Mouse (Mus musculus): ENCODE results near the gene AY074887. TPM values are rescaled to one million over a fixed set of nuclear protein-coding genes. Genes with fewer than 3 reads are reported as not detected.

Gene AY074887
- polyA plus RNA-seq, 1 experiment: not detected

- no peak for TF ChIP-seq CTCF (IDR thresholded peaks at IDR 0.05; ENCODE audit: extremely low read depth, insufficient read depth, low read length)
- no peak for TF ChIP-seq POLR2A (IDR thresholded peaks at IDR 0.05; ENCODE audit: extremely low read depth, insufficient read depth, low read length)
- H3K4me3 ChIP-seq (ENCODE audit: insufficient read depth, low read length): no peak overlapping the region
- no peaks in the 10 kb centered on the region for H3K4me1 ChIP-seq (ENCODE audit: control insufficient read depth, insufficient read depth, low read length)
- no peak overlapping the region for H3K27ac ChIP-seq (ENCODE audit: insufficient read depth, low read length)
Measured at GRCm38 (mm10) chr9:54918191-54918590, 32.6 kb downstream of the AY074887 start.

- TF ChIP-seq POLR2A (IDR thresholded peaks at IDR 0.05; ENCODE audit: extremely low read depth, insufficient read depth, low read length) (peak; percentile 62; the same call in 1 of the 2 replicates), CTCF (IDR thresholded peaks at IDR 0.05; ENCODE audit: extremely low read depth, insufficient read depth, low read length) (no peak)
- Histone ChIP-seq H3K27ac (ENCODE audit: insufficient read depth, low read length) (no peak within 1 kb of the TSS), H3K4me3 (ENCODE audit: insufficient read depth, low read length) (peak within 1 kb of the TSS; percentile 54), H3K4me1 (ENCODE audit: control insufficient read depth, insufficient read depth, low read length) (no peaks in the 10 kb centered on the region)
Measured at GRCm38 (mm10) chr9:54917010-54917677, 33.7 kb downstream of the AY074887 start, which contains the start of gene Hykk. Gene Hykk (plus strand): TSS chr9:54917283.

- Histone ChIP-seq H3K4me3 (ENCODE audit: insufficient read depth, low read length) (no peak overlapping the region; the same call in 1 of the 2 replicates), H3K4me1 (ENCODE audit: control insufficient read depth, insufficient read depth, low read length) (no peaks in the 10 kb centered on the region), H3K27ac (ENCODE audit: insufficient read depth, low read length) (no peak overlapping the region)
- TF ChIP-seq POLR2A (IDR thresholded peaks at IDR 0.05; ENCODE audit: extremely low read depth, insufficient read depth, low read length) (no peak), CTCF (IDR thresholded peaks at IDR 0.05; ENCODE audit: extremely low read depth, insufficient read depth, low read length) (no peak)
Measured at GRCm38 (mm10) chr9:54916401-54916800, 34.4 kb downstream of the AY074887 start.

- TF ChIP-seq CTCF (IDR thresholded peaks at IDR 0.05; ENCODE audit: extremely low read depth, insufficient read depth, low read length) (no peak), POLR2A (IDR thresholded peaks at IDR 0.05; ENCODE audit: extremely low read depth, insufficient read depth, low read length) (no peak)
- H3K4me3 ChIP-seq (ENCODE audit: insufficient read depth, low read length): no peak overlapping the region
- H3K27ac ChIP-seq (ENCODE audit: insufficient read depth, low read length): no peak overlapping the region
- no peaks in the 10 kb centered on the region for H3K4me1 ChIP-seq (ENCODE audit: control insufficient read depth, insufficient read depth, low read length)
Measured at GRCm38 (mm10) chr9:54915576-54915975, 35.2 kb downstream of the AY074887 start.

GRCm38 (mm10) chr9:54909446-54909845 is 41.4 kb downstream of the AY074887 start:
- Histone ChIP-seq H3K4me3 (ENCODE audit: insufficient read depth, low read length) (no peak overlapping the region), H3K4me1 (ENCODE audit: control insufficient read depth, insufficient read depth, low read length) (no peaks in the 10 kb centered on the region), H3K27ac (ENCODE audit: insufficient read depth, low read length) (no peak overlapping the region)
- no peak for TF ChIP-seq CTCF (IDR thresholded peaks at IDR 0.05; ENCODE audit: extremely low read depth, insufficient read depth, low read length)
- TF ChIP-seq POLR2A (IDR thresholded peaks at IDR 0.05; ENCODE audit: extremely low read depth, insufficient read depth, low read length): no peak

Other genes starting within 250 kb of the AY074887 start
- 61.2 and 62.6 TPM in 2 replicates for gene Wdr61, start 216.5 kb downstream of the AY074887 start, polyA plus RNA-seq (2012; rRNA removed)
- 0.72 and 3.4 TPM in 2 replicates for gene Crabp1, start 186.2 kb downstream of the AY074887 start, polyA plus RNA-seq (2012; rRNA removed)
- 22.6 and 23.2 TPM in 2 replicates for gene Ireb2, start 87.2 kb downstream of the AY074887 start, polyA plus RNA-seq (2012; rRNA removed)
- gene Hykk, start 33.7 kb downstream of the AY074887 start, polyA plus RNA-seq (2012; rRNA removed): 1.1 and 1.2 TPM in 2 replicates
- gene Psma4, start 208 bp downstream of the AY074887 start, polyA plus RNA-seq (2012; rRNA removed): 140 and 144 TPM in 2 replicates
- 2.9 and 3.2 TPM in 2 replicates for gene Chrna5, start 29.9 kb upstream of the AY074887 start, polyA plus RNA-seq (2012; rRNA removed)
- 0.26 and 0.44 TPM in 2 replicates for gene Chrna3, start 75.6 kb upstream of the AY074887 start, polyA plus RNA-seq (2012; rRNA removed)
- gene Chrnb4, start 97.8 kb upstream of the AY074887 start, polyA plus RNA-seq (2012; rRNA removed): 0.08 and 0.13 TPM in 2 replicates
- 40.8 and 44.8 TPM in 2 replicates for gene Ube2q2, start 197.9 kb upstream of the AY074887 start, polyA plus RNA-seq (2012; rRNA removed)